Mouse (Mus musculus): ENCODE measurements around the gene Ascc2.
"Not testable (repeated sequence)": the region's sequence is repeated elsewhere in the genome, so short reads cannot be mapped to it uniquely, and the experiment has no call there.

- not testable (repeated sequence) for TF ChIP-seq CTCF, POLR2A (IDR thresholded peaks at IDR 0.05; ENCODE audit: insufficient read depth, low read depth, low read length)
These were observed 7.6 kb downstream of the Ascc2 start for GRCm38 (mm10) chr11:4645180-4645579.
